Mouse (Mus musculus): ENCODE data around the gene Asb16. TPM values are rescaled to one million over a fixed set of nuclear protein-coding genes. Genes with fewer than 3 reads are reported as not detected.

Asb16 gene
- polyA plus RNA-seq, 1 experiment from 2014 or later: 0.10 TPM

DNA sequence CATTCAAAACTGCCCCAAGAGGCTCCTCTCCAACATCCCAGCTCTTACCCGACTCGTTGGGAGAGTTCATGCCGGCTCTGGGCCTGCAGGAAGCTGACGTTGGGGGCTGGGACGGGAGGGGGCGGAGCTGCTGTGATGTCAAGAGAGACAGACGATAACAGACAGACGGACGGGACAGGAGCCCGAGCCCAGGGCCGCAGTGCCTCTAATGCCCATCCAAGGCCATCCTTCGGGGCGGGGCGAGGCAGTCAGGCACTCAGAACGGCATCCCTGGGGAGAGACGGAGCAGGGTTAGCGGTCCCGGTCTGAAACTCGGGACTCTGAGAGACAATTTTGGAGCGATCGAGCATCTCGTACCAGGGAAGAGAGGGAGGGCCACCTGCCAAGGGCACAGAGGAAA is 43.9 kb upstream of the Asb16 start:
- Histone ChIP-seq H3K9ac (ENCODE audit: low read depth, low read length) (peak overlapping the region; percentile 23; the same call in 1 of the 2 replicates), H3K4me2 (ENCODE audit: low read length) (peak overlapping the region; percentile 36), H3K36me3 (ENCODE audit: control insufficient read depth, insufficient read depth, low read length) (peaks cover 6% of the 10 kb centered on the region; the same call in 1 of the 2 replicates), H3K9me3 (replicated peaks; ENCODE audit: control insufficient read depth, low read length, poor library complexity, severe bottlenecking) (no peaks in the 10 kb centered on the region), H3K27ac (ENCODE audit: low read length) (no peak overlapping the region), H3K27me3 (ENCODE audit: control insufficient read depth, insufficient read depth, low read depth, low read length) (no peaks in the 10 kb centered on the region), H3K4me1 (ENCODE audit: control insufficient read depth, insufficient read depth, low read length) (peaks cover 42% of the 10 kb centered on the region), H3K4me3 (ENCODE audit: low read depth, low read length) (no peak overlapping the region)
- WGBS: 7% methylated on average over 22 of the region's 22 CpGs
- no peak for ATAC-seq

DNA sequence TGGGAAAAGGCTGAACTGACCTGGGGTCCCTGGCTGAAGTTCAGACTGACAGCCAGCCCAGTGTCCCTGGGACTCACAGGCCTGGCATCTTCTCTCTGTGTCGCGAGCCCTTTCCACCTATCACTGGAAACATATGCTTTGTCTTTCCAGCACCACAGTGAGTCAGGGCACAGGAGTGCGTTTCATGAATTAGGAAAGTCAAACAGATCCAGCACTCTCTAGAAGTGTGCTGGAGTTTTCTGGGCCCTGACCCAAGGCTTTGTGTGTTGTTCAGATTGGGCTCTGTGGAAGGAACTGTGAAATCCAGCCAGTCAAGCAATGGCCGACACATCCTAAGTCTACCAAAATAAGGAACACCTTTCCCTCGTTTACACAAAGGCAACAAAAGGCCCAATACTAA is 43.3 kb upstream of the Asb16 start:
- H3K4me2 ChIP-seq (ENCODE audit: low read length): peak overlapping the region; percentile 36
- no peak overlapping the region for H3K27ac ChIP-seq (ENCODE audit: low read length)
- no peaks in the 10 kb centered on the region for H3K9me3 ChIP-seq (replicated peaks; ENCODE audit: control insufficient read depth, low read length, poor library complexity, severe bottlenecking)
- H3K36me3 ChIP-seq (ENCODE audit: control insufficient read depth, insufficient read depth, low read length): peaks cover 6% of the 10 kb centered on the region; the same call in 1 of the 2 replicates
- H3K9ac ChIP-seq (ENCODE audit: low read depth, low read length): peak overlapping the region; percentile 23; the same call in 1 of the 2 replicates
- H3K4me3 ChIP-seq (ENCODE audit: low read depth, low read length): no peak overlapping the region
- H3K4me1 ChIP-seq (ENCODE audit: control insufficient read depth, insufficient read depth, low read length): peaks cover 42% of the 10 kb centered on the region
- 65% methylated on average over 5 of the region's 5 CpGs for WGBS
- no peak for ATAC-seq
- H3K27me3 ChIP-seq (ENCODE audit: control insufficient read depth, insufficient read depth, low read depth, low read length): no peaks in the 10 kb centered on the region

DNA sequence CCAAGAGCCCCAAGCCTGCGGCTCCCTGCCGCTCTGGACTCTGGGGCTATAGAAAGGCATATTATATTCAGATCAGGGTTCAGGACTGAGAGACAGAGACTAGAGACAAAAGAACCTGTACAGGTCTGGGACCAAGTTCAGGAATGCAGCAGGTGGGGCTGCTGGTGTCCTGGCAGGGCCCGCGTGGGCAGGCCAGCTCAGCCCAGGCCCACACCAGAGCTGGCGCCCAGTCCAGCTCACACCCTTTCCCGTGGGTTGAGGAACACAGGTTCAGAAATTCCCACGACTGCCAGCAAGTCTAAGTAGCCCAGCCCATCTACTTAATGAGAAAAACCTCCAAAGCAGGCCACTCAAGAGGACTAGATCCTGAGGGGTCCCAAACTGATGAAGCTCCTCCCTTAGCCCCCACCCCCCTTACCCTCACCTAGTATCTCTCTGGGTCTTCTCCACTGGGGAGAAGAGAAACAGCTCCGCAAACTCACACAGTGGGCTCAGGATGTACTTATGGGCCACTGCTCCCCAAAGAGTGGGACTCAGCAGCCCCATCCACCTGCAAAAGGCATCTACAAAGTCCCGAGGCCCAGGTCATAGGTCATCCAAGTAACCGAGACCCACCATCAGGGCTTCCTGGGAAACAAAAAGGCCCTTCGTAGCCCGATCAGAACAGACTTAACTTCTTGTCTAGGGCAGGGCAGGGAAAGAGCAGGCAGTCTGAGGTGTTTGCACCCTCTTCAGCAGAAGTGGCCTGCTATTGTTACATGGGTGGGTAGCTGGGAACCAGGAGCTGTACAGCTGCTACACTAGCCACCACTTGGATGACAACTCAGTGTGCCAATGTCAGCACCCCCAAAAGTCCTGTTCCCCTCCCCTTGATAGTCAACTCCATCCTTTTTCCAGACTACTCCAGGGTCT is 42.2 kb upstream of the Asb16 start:
- peak overlapping the region; percentile 36 for H3K9ac ChIP-seq (ENCODE audit: low read depth, low read length)
- H3K36me3 ChIP-seq (ENCODE audit: control insufficient read depth, insufficient read depth, low read length): peaks cover 6% of the 10 kb centered on the region; the same call in 1 of the 2 replicates
- H3K4me2 ChIP-seq (ENCODE audit: low read length): peak overlapping the region; percentile 25; the same call in 1 of the 2 replicates
- H3K4me3 ChIP-seq (ENCODE audit: low read depth, low read length): no peak overlapping the region
- ATAC-seq: no peak
- no peaks in the 10 kb centered on the region for H3K27me3 ChIP-seq (ENCODE audit: control insufficient read depth, insufficient read depth, low read depth, low read length)
- 54% methylated on average over 12 of the region's 12 CpGs for WGBS
- H3K9me3 ChIP-seq (replicated peaks; ENCODE audit: control insufficient read depth, low read length, poor library complexity, severe bottlenecking): no peaks in the 10 kb centered on the region
- H3K27ac ChIP-seq (ENCODE audit: low read length): no peak overlapping the region
- peaks cover 46% of the 10 kb centered on the region for H3K4me1 ChIP-seq (ENCODE audit: control insufficient read depth, insufficient read depth, low read length)

DNA sequence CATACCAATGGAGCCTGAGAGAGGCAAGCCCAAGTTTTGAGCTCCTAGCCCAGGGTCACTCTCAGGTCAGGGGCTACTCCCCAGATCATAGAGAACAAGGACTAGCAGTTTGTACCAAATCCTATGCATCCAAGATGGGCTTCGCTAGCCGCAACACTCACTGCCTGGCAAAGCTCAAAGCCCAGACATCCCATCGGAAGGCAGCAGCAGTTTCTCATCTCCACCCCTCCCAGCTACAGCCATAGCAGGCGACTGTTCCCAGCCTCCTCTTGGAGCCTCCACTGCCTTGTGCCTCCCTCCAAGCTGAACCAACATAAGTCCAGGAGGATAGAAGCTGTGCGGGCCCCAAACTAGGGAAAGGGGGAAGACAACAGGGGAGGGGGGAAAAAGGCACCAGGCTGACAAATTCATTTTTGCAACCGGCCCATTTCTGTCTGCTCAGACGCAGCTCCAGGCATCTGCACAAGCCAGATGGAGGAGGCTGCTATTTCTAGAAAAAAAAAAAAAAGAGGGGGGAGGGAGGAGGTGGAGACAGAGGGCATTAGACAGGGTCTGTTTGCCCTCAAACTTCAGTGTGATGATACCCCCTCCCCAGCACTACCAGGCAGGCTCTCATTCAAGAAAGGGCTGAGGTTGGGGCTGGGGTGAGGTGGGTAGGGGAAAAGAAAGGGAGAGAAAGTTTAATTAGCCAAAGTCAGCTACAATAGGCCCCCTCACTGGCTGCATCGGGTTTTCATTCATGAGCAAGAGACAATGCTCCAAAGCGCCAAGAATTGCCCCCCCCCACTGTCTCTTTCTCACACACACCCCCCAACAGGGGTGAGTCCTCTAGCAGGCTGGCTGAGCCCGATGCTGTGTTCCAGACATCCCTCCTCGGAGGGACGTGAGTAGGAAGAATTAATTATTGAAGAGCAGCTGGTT is 41.0 kb upstream of the Asb16 start:
- 0 out of 2 replicates have a peak, but pooled peaks have one; percentile 10 for ATAC-seq
- H3K27ac ChIP-seq (ENCODE audit: low read length): peak overlapping the region; percentile 50
- H3K9ac ChIP-seq (ENCODE audit: low read depth, low read length): peak overlapping the region; percentile 92
- no peaks in the 10 kb centered on the region for H3K9me3 ChIP-seq (replicated peaks; ENCODE audit: control insufficient read depth, low read length, poor library complexity, severe bottlenecking)
- H3K27me3 ChIP-seq (ENCODE audit: control insufficient read depth, insufficient read depth, low read depth, low read length): no peaks in the 10 kb centered on the region
- H3K4me2 ChIP-seq (ENCODE audit: low read length): peak overlapping the region; percentile 61
- H3K4me3 ChIP-seq (ENCODE audit: low read depth, low read length): peak overlapping the region; percentile 87
- H3K36me3 ChIP-seq (ENCODE audit: control insufficient read depth, insufficient read depth, low read length): peaks cover 2% of the 10 kb centered on the region; the same call in 1 of the 2 replicates
- WGBS: 5% methylated on average over 12 of the region's 12 CpGs
- H3K4me1 ChIP-seq (ENCODE audit: control insufficient read depth, insufficient read depth, low read length): peaks cover 46% of the 10 kb centered on the region

DNA sequence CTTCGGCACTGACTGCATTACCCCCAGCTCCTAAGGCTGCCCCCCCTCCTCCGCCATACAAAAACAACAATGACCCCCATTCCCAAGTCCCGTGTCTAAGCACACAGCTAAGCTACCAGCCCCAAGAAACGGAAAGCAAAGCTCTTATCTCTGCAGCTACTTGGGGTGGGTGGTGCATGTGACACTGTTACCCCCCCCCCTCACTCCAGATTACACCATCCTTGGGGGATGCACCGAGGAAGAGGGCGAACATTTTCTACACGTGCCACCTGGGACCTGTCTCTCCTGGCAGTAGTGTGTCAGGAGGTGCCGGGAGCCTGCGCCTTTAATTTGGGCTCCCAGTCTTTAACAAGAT is 40.4 kb upstream of the Asb16 start:
- 4% methylated on average over 9 of the region's 9 CpGs for WGBS
- peak overlapping the region; percentile 50 for H3K27ac ChIP-seq (ENCODE audit: low read length)
- peak overlapping the region; percentile 61 for H3K4me2 ChIP-seq (ENCODE audit: low read length)
- H3K27me3 ChIP-seq (ENCODE audit: control insufficient read depth, insufficient read depth, low read depth, low read length): no peaks in the 10 kb centered on the region
- peaks cover 2% of the 10 kb centered on the region; the same call in 1 of the 2 replicates for H3K36me3 ChIP-seq (ENCODE audit: control insufficient read depth, insufficient read depth, low read length)
- ATAC-seq: no peak
- peak overlapping the region; percentile 87 for H3K4me3 ChIP-seq (ENCODE audit: low read depth, low read length)
- H3K9me3 ChIP-seq (replicated peaks; ENCODE audit: control insufficient read depth, low read length, poor library complexity, severe bottlenecking): no peaks in the 10 kb centered on the region
- peak overlapping the region; percentile 92 for H3K9ac ChIP-seq (ENCODE audit: low read depth, low read length)
- H3K4me1 ChIP-seq (ENCODE audit: control insufficient read depth, insufficient read depth, low read length): peaks cover 45% of the 10 kb centered on the region

DNA sequence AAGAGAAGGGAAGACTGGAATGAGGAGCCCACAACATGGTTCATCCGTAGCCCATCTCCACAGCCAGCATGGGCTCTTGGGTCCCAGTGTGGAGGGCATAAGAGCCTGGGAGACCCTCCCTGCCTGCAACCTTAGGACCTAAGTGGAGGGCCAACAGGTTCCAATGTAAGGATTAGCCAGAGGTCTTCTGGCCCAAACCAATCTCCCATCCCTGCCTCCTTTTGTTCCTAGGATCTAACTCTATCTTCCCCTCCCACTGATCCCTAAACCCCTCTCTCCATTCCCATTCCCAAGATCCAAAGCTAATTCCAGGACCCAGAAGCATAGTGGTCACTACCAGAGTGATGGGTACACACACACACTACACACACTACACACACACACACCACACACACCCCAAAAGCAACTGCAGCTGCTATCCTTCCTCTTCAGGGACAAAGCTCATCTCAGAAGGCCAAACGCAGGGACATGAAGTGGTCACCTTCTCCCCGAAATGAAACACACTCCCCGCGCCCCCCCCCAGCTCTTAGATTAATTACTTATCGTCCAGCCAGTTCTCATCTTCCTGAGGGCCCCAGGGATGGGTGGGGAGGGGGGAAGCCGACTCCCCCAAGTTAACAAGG is 39.8 kb upstream of the Asb16 start:
- no peaks in the 10 kb centered on the region for H3K27me3 ChIP-seq (ENCODE audit: control insufficient read depth, insufficient read depth, low read depth, low read length)
- H3K4me2 ChIP-seq (ENCODE audit: low read length): peak overlapping the region; percentile 61
- peak overlapping the region; percentile 94; the same call in 1 of the 2 replicates for H3K27ac ChIP-seq (ENCODE audit: low read length)
- ATAC-seq: no peak
- 13% methylated on average over 7 of the region's 7 CpGs for WGBS
- H3K4me3 ChIP-seq (ENCODE audit: low read depth, low read length): peak overlapping the region; percentile 87
- H3K9me3 ChIP-seq (replicated peaks; ENCODE audit: control insufficient read depth, low read length, poor library complexity, severe bottlenecking): no peaks in the 10 kb centered on the region
- H3K9ac ChIP-seq (ENCODE audit: low read depth, low read length): peak overlapping the region; percentile 92
- peaks cover 2% of the 10 kb centered on the region; the same call in 1 of the 2 replicates for H3K36me3 ChIP-seq (ENCODE audit: control insufficient read depth, insufficient read depth, low read length)
- H3K4me1 ChIP-seq (ENCODE audit: control insufficient read depth, insufficient read depth, low read length): peaks cover 43% of the 10 kb centered on the region

DNA sequence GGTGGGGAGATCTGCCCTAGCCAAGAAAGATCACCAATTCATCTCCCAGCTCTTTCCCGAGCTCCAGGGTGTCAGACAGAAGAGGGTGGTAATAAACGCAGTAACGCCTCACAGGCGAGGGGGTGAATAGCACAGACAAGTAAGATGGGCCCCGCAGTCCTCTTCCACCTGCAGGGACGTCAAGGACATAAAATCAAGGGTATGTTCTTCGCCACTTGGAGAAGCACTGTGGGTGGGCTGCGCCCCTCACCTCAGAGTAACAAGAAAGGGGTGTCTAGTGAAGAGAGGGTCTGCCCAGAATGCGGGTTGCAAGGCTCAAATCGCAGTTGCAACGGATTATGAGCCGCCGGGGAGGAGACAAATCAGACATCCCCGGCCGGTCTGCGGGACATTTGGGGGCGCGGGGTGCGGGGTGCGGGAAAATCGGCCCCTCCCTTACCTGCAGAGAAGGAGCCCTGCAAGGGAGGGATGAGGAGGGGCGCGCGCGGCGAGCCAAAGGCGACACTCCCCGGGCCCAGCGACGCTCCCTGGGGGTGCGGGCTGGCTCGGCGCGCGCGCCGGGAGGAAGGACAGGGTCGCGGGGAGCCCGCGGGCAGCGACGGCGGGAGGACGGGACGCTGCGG is 39.1 kb upstream of the Asb16 start:
- ATAC-seq: peak; percentile 25; the same call in 1 of the 2 replicates
- 0% methylated on average over 33 of the region's 47 CpGs for WGBS
- peaks cover 43% of the 10 kb centered on the region for H3K4me1 ChIP-seq (ENCODE audit: control insufficient read depth, insufficient read depth, low read length)
- no peaks in the 10 kb centered on the region for H3K27me3 ChIP-seq (ENCODE audit: control insufficient read depth, insufficient read depth, low read depth, low read length)
- H3K4me3 ChIP-seq (ENCODE audit: low read depth, low read length): peak overlapping the region; percentile 87
- H3K27ac ChIP-seq (ENCODE audit: low read length): peak overlapping the region; percentile 94
- H3K4me2 ChIP-seq (ENCODE audit: low read length): peak overlapping the region; percentile 61
- H3K9me3 ChIP-seq (replicated peaks; ENCODE audit: control insufficient read depth, low read length, poor library complexity, severe bottlenecking): no peaks in the 10 kb centered on the region
- peaks cover 2% of the 10 kb centered on the region; the same call in 1 of the 2 replicates for H3K36me3 ChIP-seq (ENCODE audit: control insufficient read depth, insufficient read depth, low read length)
- H3K9ac ChIP-seq (ENCODE audit: low read depth, low read length): peak overlapping the region; percentile 92

Measured in midbrain, embryonic 16.5 days (tissue).